Mouse (Mus musculus) T-cell, adult 2 months (primary cell): ENCODE results near the gene Meaf6.

Experiments used
- DNase-seq: peaks from one replicate; pipeline ENCODE4 v3.0.0; 2022; ENCODE audit warnings: low spot score

The Meaf6 gene

DNA sequence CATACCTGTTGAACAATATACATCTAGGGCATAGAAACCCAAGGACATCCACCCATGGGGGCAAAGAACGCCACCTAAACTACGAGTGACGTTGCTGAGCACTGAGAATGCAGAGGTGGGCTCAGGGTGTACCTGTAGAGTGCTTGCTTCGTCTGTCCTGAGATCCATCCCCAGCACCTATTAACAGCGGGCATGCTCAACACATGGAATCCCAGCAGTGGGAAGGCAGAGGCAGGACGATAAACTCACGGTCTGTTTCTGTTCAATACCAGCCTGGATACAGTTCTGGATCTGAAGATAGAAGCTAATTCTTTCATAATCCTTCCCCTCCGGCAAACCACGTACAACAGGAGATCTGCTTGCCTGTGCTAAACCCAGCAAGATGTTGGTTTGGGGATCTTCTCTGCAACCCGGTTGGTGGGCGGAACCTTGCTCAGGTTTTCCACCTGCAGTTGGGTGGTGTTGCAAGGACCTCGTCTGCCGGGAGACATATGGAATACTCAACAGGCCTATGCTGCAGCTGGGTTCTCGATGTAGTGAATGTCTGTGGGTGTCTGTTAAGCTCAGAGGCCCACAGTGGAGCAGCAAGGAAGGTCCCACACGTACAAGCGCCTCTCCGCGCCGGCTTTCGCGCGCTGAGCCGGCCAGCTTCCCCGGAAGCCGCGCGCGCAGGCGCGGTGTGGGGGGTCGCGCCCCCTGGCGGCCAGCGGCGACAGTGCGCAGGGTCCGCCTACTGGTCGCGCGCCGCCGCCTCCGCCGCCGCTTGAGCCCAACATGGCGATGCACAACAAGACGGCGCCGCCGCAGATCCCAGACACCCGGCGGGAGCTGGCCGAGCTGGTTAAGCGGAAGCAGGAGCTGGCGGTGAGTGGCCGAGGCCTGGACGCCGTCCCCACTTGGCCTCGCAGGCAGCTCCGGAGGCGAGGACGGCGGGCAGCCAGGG, at the start of gene Meaf6:
TSS of gene Meaf6 (plus strand) at position 732 of the 943 bp plus-strand sequence.
- peak; percentile 93 for DNase-seq

DNA sequence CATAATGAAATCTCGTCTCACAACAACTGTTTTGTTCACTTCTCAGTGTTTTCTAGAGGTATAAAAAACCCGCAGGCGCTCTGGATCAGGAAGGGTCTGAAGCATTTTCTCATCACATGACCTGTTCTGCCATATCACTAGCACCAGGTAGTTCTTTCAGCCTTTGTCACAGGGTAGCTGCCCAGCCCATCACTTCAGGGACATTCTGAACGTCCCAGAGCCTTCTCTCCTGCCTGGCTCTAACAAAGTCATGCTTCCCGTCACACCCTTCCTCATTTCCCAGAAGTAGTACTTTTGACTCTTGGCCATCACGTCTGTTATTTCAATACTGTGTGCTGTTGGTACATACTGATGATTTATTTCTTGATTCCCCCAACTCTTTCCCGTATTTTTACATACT, 40.5 kb upstream of the Meaf6 start:
- DNase-seq = no peak

DNA sequence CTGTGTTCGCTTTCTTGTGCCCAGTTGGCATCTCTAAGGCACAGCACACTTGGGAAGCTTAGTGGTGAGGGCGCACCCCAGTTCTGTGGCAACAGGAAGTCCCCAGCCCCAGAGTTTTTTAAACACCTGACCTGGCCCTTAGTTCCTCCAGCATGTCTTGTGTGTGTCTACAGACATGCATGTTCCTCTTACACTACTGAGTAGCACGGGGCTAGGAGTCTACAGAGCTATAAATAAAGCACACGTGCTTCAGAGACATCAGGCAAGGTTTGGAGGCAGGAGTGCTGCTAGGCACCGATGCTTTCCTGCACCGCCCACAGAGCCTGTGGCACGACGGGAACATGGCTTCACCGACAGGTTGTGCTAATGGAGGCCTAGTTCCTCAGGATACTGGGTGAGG, 29.5 kb upstream of the Meaf6 start:
- no peak for DNase-seq

DNA sequence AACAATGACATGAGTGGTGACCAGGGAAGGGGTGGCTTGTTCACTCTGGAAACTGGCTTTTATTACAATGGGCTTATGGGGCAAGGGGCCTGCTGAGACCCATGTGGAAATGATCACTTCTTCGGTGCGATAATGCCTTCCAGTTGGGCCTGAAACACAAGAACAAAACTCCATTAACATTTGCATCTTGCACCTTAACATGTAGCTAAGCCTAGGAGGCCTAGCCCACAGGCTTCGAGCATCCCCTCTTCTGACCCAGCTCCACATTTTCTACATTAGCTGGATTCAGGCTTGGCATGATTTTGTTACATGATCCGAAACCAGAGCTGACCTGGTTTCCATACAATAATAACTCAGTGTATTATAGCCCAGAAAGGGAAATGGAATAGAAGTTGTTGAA, 28.5 kb upstream of the Meaf6 start:
- no peak for DNase-seq

- DNase-seq = no peak
Observed at GRCm38 (mm10) chr4:125057273-125057672, 27.7 kb upstream of the Meaf6 start.

GRCm38 (mm10) chr4:125058033-125058432, 26.9 kb upstream of the Meaf6 start:
- no peak for DNase-seq

GRCm38 (mm10) chr4:125059025-125059424, 25.9 kb upstream of the Meaf6 start:
- no peak for DNase-seq

GRCm38 (mm10) chr4:125063829-125064228, 21.1 kb upstream of the Meaf6 start:
- DNase-seq = no peak

- peak; percentile 67 for DNase-seq
Observed at GRCm38 (mm10) chr4:125065517-125066307, 19.2 kb upstream of the Meaf6 start, which contains the start of gene Dnali1. Dnali1 (minus strand) TSS chr4:125065703.

GRCm38 (mm10) chr4:125066490-125067370, 18.2 kb upstream of the Meaf6 start, which contains the start of gene Snip1:
Snip1 (plus strand) TSS chr4:125066672.
- peak; percentile 89 for DNase-seq

DNA sequence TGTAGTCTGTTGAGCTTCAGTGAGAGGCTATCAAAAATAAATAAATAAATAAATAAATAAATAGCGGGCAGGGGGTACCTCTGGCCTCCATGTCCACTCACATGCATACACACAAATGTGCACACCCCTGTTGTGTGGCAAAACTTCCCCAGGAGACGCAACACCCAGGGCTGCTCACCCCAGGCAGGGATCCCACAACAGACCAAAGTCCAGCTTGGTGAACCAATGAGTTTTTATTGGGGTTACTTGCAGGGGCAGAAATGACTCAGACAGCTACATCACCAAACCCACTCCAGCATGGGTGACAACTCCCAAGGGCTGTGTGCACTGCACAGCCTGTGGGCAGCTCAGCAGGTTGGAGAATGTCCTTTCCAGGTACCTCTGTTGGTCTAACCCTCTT, 7.2 kb upstream of the Meaf6 start:
- no peak for DNase-seq

GRCm38 (mm10) chr4:125078698-125079097, 6.2 kb upstream of the Meaf6 start:
- DNase-seq = no peak

GRCm38 (mm10) chr4:125085346-125085841, 460 bp downstream of the Meaf6 start:
- DNase-seq = peak; percentile 66

- DNase-seq = no peak
Observed at GRCm38 (mm10) chr4:125093031-125093430, 8.1 kb downstream of the Meaf6 start.

GRCm38 (mm10) chr4:125096066-125096465, 11.1 kb downstream of the Meaf6 start:
- DNase-seq = no peak

DNA sequence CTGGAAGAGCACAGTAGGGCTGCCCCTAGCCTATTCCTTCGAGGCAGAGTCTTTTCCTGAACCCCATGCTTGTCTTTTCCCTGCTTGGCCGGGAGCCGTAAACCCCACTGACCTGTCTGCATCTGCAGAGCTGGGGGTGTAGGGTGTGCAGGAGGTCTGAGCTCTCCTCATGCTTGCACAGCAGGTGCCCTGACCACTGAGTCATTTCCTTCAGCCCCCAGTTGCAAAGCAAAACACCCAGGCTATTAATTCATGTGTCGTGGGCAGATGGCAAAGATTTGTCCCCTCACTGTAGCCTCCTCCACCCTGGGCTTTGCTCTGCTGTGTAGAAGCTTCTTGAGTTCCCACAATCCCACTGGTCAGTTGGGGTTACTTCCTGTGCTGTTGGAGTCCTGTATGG, 12.5 kb downstream of the Meaf6 start:
- no peak for DNase-seq

DNA sequence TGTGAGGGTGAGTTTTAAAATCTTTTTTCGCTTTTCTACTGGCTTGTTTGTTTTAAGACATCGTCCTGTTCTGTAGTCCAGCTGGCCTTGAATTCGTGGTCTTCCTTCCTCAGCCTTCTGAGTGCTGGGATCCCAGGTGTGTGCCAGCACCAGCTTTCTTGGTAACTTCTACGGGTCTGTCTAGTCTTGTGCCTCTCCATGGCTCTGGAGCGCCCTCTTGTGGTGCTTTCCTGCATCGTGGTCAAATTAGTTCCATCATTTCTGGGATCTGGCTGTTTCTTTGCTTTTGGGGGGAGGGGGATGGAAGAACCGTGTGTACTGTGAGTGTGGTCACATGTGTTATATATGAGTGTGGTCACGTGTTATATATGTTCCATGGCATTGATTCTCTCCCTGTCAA, 14.5 kb downstream of the Meaf6 start:
- DNase-seq = peak; percentile 77

DNA sequence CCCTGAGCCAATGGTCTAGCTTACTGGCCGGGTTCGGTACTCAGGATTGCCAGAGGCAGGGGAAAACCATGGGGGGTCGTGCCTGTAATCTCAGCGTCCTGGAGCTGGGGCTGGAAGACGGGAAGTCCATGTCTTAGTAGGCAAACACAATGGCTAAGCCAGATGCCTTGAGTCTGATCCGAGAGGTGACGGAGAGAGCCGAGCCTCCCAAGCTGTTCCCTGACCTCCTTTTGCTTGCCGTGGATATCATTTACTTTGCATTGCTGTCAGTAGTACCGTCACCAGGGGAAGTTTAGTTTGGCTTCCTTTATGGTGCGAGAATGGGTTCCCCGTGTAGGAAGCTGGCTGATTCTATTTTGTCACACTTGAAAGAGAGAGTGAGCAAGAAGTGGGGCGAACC, 16.4 kb downstream of the Meaf6 start:
- no peak for DNase-seq

GRCm38 (mm10) chr4:125105354-125105753, 20.4 kb downstream of the Meaf6 start:
- DNase-seq = no peak

- DNase-seq = peak; percentile 77
Observed at GRCm38 (mm10) chr4:125114638-125115037, 29.7 kb downstream of the Meaf6 start.

- DNase-seq = no peak
Observed at GRCm38 (mm10) chr4:125115081-125115480, 30.1 kb downstream of the Meaf6 start.

- no peak for DNase-seq
Observed at GRCm38 (mm10) chr4:125115710-125116089, 30.8 kb downstream of the Meaf6 start.
